Mouse (Mus musculus) heart, postnatal 14 days (tissue): ENCODE data around the gene Ldah. TPM values are rescaled to one million over a fixed set of nuclear protein-coding genes. Genes with fewer than 3 reads are reported as not detected.

Experiments used
- total RNA-seq, 2 experiments: library from RNA; stranded (reverse); gene quantifications; 2 replicates each; pipeline ENCODE4 v1.2.3; 2021

Gene Ldah
- total RNA-seq, 2 experiments from 2014 or later: 25.2 to 26.9 TPM

Other genes starting within 250 kb of the Ldah start
- gene Apob, start 230.5 kb upstream of the Ldah start, total RNA-seq: under 1 TPM in 1 of 2 experiments, not detected in 1; 0.07 TPM
- under 1 TPM; 0.41 to 0.65 TPM for gene Gdf7, start 93.8 kb downstream of the Ldah start, total RNA-seq
- gene Hs1bp3, start 105.3 kb downstream of the Ldah start, total RNA-seq: 10 to 100 TPM; 11.9 to 12.9 TPM